Mouse (Mus musculus) bone marrow macrophage, adult 2 months (primary cell): Measurements from ENCODE around the gene Calcrl.

ENCODE experiments used
- CTCF ChIP-seq: IDR thresholded peaks from 2 replicates; pipeline ENCODE4 v1.5.1; 2012; ENCODE audit warnings: low read depth, mild to moderate bottlenecking, low read length, moderate library complexity
- POLR2A ChIP-seq: IDR thresholded peaks from 2 replicates; pipeline ENCODE4 v1.6.1; 2012; ENCODE audit warnings: mild to moderate bottlenecking, low read depth, low read length, borderline replicate concordance

DNA sequence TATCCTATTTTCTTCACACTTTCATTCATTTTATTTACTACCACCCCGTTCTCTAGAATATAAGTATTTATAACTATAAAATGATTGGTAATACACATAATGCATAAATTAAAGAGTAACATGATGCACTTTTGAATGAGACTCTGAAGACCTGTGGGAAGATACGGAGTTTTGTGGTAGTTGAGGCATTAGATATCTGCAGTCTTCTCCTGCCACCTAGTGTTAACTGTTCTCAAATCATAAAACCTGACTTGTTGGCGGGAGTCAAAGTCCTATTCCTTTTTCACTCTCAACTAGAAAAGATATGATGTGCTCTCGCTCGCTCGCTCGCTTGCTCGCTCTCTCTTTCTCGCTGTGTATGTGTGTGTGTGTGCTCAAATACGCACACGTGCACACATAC lies 4.5 kb upstream of the Calcrl start:
- no peak for TF ChIP-seq CTCF
- TF ChIP-seq POLR2A, result no peak
